Mouse (Mus musculus) retina, postnatal 1 day (tissue): ENCODE data around the gene Rps27l.

Experiments used
- DNase-seq: peaks from one replicate; pipeline ENCODE4 v3.0.0-alpha.2; 2012

Rps27l gene

GRCm38 (mm10) chr9:66920488-66921279 is 25.2 kb upstream of the Rps27l start:
- DNase-seq = peak; percentile 20

GRCm38 (mm10) chr9:66922076-66922475 is 23.8 kb upstream of the Rps27l start:
- no peak for DNase-seq

- no peak for DNase-seq
Measured at GRCm38 (mm10) chr9:66925853-66926252, 20.0 kb upstream of the Rps27l start.

GRCm38 (mm10) chr9:66927696-66928402 is 18.0 kb upstream of the Rps27l start:
- DNase-seq = peak; percentile 66

- no peak for DNase-seq
Measured at GRCm38 (mm10) chr9:66930351-66930750, 15.5 kb upstream of the Rps27l start.

- DNase-seq = peak; percentile 81
Measured at GRCm38 (mm10) chr9:66933869-66934808, 11.7 kb upstream of the Rps27l start.

- DNase-seq = peak; percentile 68
Measured at GRCm38 (mm10) chr9:66937507-66937906, 8.4 kb upstream of the Rps27l start.

GRCm38 (mm10) chr9:66938836-66939235 is 7.0 kb upstream of the Rps27l start:
- peak; percentile 90 for DNase-seq

- no peak for DNase-seq
Measured at GRCm38 (mm10) chr9:66945161-66945560, 725 bp upstream of the Rps27l start.

GRCm38 (mm10) chr9:66948536-66948935 is 2.6 kb downstream of the Rps27l start:
- DNase-seq = no peak

GRCm38 (mm10) chr9:66952321-66952720 is 6.4 kb downstream of the Rps27l start:
- DNase-seq = no peak

- DNase-seq = no peak
Measured at GRCm38 (mm10) chr9:66952886-66953285, 7.0 kb downstream of the Rps27l start.

GRCm38 (mm10) chr9:66957451-66957850 is 11.6 kb downstream of the Rps27l start:
- DNase-seq = no peak

GRCm38 (mm10) chr9:66961478-66961877 is 15.6 kb downstream of the Rps27l start:
- DNase-seq = no peak

- no peak for DNase-seq
Measured at GRCm38 (mm10) chr9:66967492-66967891, 21.6 kb downstream of the Rps27l start.

- no peak for DNase-seq
Measured at GRCm38 (mm10) chr9:66971116-66971515, 25.2 kb downstream of the Rps27l start.

GRCm38 (mm10) chr9:66974721-66975225 is 28.9 kb downstream of the Rps27l start:
- peak; percentile 88 for DNase-seq

- peak; percentile 95 for DNase-seq
Measured at GRCm38 (mm10) chr9:66975239-66975645, 29.4 kb downstream of the Rps27l start, which contains the start of gene Lactb. Gene Lactb, minus strand, starts transcription at chr9:66975484.

- no peak for DNase-seq
Measured at GRCm38 (mm10) chr9:66977121-66977520, 31.2 kb downstream of the Rps27l start.

- no peak for DNase-seq
Measured at GRCm38 (mm10) chr9:66977982-66978381, 32.1 kb downstream of the Rps27l start.

- peak; percentile 40 for DNase-seq
Measured at GRCm38 (mm10) chr9:66978468-66978867, 32.6 kb downstream of the Rps27l start.

- peak; percentile 80 for DNase-seq
Measured at GRCm38 (mm10) chr9:66980458-66980857, 34.6 kb downstream of the Rps27l start.

GRCm38 (mm10) chr9:66982085-66982484 is 36.2 kb downstream of the Rps27l start:
- no peak for DNase-seq
